Mouse (Mus musculus): ENCODE data around the gene Wrap53.

Gene Wrap53

GRCm38 (mm10) chr11:69601768-69602167 is 21.7 kb upstream of the Wrap53 start:
- no peak for DNase-seq (ENCODE audit: low spot score)

- DNase-seq (ENCODE audit: low spot score) = peak; percentile 75
Measured at GRCm38 (mm10) chr11:69600098-69600497, 20.0 kb upstream of the Wrap53 start.

GRCm38 (mm10) chr11:69599436-69599835 is 19.4 kb upstream of the Wrap53 start:
- no peak for DNase-seq (ENCODE audit: low spot score)

GRCm38 (mm10) chr11:69594853-69595252 is 14.8 kb upstream of the Wrap53 start:
- no peak for DNase-seq (ENCODE audit: low spot score)

GRCm38 (mm10) chr11:69592799-69593198 is 12.7 kb upstream of the Wrap53 start:
- DNase-seq (ENCODE audit: low spot score) = no peak

- DNase-seq (ENCODE audit: low spot score) = peak; percentile 71
Measured at GRCm38 (mm10) chr11:69591899-69592637, 12.0 kb upstream of the Wrap53 start.

- DNase-seq (ENCODE audit: low spot score) = no peak
Measured at GRCm38 (mm10) chr11:69591424-69591823, 11.4 kb upstream of the Wrap53 start.

GRCm38 (mm10) chr11:69590622-69591021 is 10.6 kb upstream of the Wrap53 start:
- no peak for DNase-seq (ENCODE audit: low spot score)

GRCm38 (mm10) chr11:69589207-69589834 is 9.3 kb upstream of the Wrap53 start:
- DNase-seq (ENCODE audit: low spot score) = no peak

- no peak for DNase-seq (ENCODE audit: low spot score)
Measured at GRCm38 (mm10) chr11:69585718-69586325, 5.8 kb upstream of the Wrap53 start.

GRCm38 (mm10) chr11:69584937-69585336 is 4.9 kb upstream of the Wrap53 start:
- DNase-seq (ENCODE audit: low spot score) = no peak

GRCm38 (mm10) chr11:69584008-69584407 is 4.0 kb upstream of the Wrap53 start:
- no peak for DNase-seq (ENCODE audit: low spot score)

- DNase-seq (ENCODE audit: low spot score) = no peak
Measured at GRCm38 (mm10) chr11:69582230-69582805, 2.3 kb upstream of the Wrap53 start.

- DNase-seq (ENCODE audit: low spot score) = no peak
Measured at GRCm38 (mm10) chr11:69581814-69582213, 1.8 kb upstream of the Wrap53 start.

- peak; percentile 89 for DNase-seq (ENCODE audit: low spot score)
Measured at GRCm38 (mm10) chr11:69581147-69581688, 1.2 kb upstream of the Wrap53 start.

- no peak for DNase-seq (ENCODE audit: low spot score)
Measured at GRCm38 (mm10) chr11:69580572-69581146, 604 bp upstream of the Wrap53 start.

GRCm38 (mm10) chr11:69579128-69580017 is 682 bp downstream of the Wrap53 start:
- peak; percentile 97 for DNase-seq (ENCODE audit: low spot score)

GRCm38 (mm10) chr11:69578301-69578700 is 1.8 kb downstream of the Wrap53 start:
- DNase-seq (ENCODE audit: low spot score) = no peak

GRCm38 (mm10) chr11:69576307-69576706 is 3.7 kb downstream of the Wrap53 start:
- DNase-seq (ENCODE audit: low spot score) = no peak

- DNase-seq (ENCODE audit: low spot score) = no peak
Measured at GRCm38 (mm10) chr11:69575220-69575619, 4.8 kb downstream of the Wrap53 start.

GRCm38 (mm10) chr11:69565131-69565530 is 14.9 kb downstream of the Wrap53 start:
- DNase-seq (ENCODE audit: low spot score) = no peak
